Mouse (Mus musculus) T-helper 17 cell (primary cell): ENCODE measurements around the gene Fance.

Source experiments
- in situ Hi-C, 2 experiments: fragments of 300-600 bp; cut with MboI, MseI; formaldehyde crosslinking; loops; 1 replicate in 1 of 2; 2 replicates in 1 of 2; pipeline ENCODE4 v1.15.1; 2025; ENCODE audit warnings: high pct_unique_total_duplicates in 2 of 2

The Fance gene

GRCm38 (mm10) chr17:28313212-28313879 lies at the start of gene Fance:
Gene Fance, plus strand, starts transcription at chr17:28313519.
- in situ Hi-C loops = no loop called here

GRCm38 (mm10) chr17:28267251-28267650 lies 46.1 kb upstream of the Fance start:
- in situ Hi-C loops = no loop called here

GRCm38 (mm10) chr17:28270165-28270564 lies 43.2 kb upstream of the Fance start:
- in situ Hi-C loops = no loop called here

GRCm38 (mm10) chr17:28271537-28272266 lies 41.6 kb upstream of the Fance start:
- in situ Hi-C loops = no loop called here

- in situ Hi-C loops = no loop called here
Observed at GRCm38 (mm10) chr17:28272281-28272680, 41.0 kb upstream of the Fance start.

GRCm38 (mm10) chr17:28272837-28273236 lies 40.5 kb upstream of the Fance start:
- in situ Hi-C loops = no loop called here

GRCm38 (mm10) chr17:28274739-28275138 lies 38.6 kb upstream of the Fance start:
- in situ Hi-C loops = no loop called here

GRCm38 (mm10) chr17:28277226-28277625 lies 36.1 kb upstream of the Fance start:
- in situ Hi-C loops = no loop called here

- in situ Hi-C loops = no loop called here
Observed at GRCm38 (mm10) chr17:28277721-28278120, 35.6 kb upstream of the Fance start.

- in situ Hi-C loops = no loop called here
Observed at GRCm38 (mm10) chr17:28278156-28278555, 35.2 kb upstream of the Fance start.

GRCm38 (mm10) chr17:28279236-28279635 lies 34.1 kb upstream of the Fance start:
- in situ Hi-C loops = no loop called here

GRCm38 (mm10) chr17:28279780-28280422 lies 33.4 kb upstream of the Fance start:
- in situ Hi-C loops = no loop called here

- in situ Hi-C loops = no loop called here
Observed at GRCm38 (mm10) chr17:28280423-28280800, 32.9 kb upstream of the Fance start.

GRCm38 (mm10) chr17:28280831-28281377 lies 32.4 kb upstream of the Fance start:
- in situ Hi-C loops = no loop called here

GRCm38 (mm10) chr17:28281866-28282441 lies 31.4 kb upstream of the Fance start:
- in situ Hi-C loops = no loop called here

- in situ Hi-C loops = no loop called here
Observed at GRCm38 (mm10) chr17:28283199-28283598, 30.1 kb upstream of the Fance start.

- in situ Hi-C loops = no loop called here
Observed at GRCm38 (mm10) chr17:28286133-28286532, 27.2 kb upstream of the Fance start.

- in situ Hi-C loops = no loop called here
Observed at GRCm38 (mm10) chr17:28286964-28287363, 26.4 kb upstream of the Fance start.

GRCm38 (mm10) chr17:28287578-28287977 lies 25.7 kb upstream of the Fance start:
- in situ Hi-C loops = no loop called here

GRCm38 (mm10) chr17:28287980-28288379 lies 25.3 kb upstream of the Fance start:
- in situ Hi-C loops = no loop called here

- in situ Hi-C loops = no loop called here
Observed at GRCm38 (mm10) chr17:28290262-28290661, 23.1 kb upstream of the Fance start.

- in situ Hi-C loops = no loop called here
Observed at GRCm38 (mm10) chr17:28290671-28291070, 22.6 kb upstream of the Fance start.
